Comparison of ENCODE assay signal across 21 mouse cellular contexts in the genomic region with DNA sequence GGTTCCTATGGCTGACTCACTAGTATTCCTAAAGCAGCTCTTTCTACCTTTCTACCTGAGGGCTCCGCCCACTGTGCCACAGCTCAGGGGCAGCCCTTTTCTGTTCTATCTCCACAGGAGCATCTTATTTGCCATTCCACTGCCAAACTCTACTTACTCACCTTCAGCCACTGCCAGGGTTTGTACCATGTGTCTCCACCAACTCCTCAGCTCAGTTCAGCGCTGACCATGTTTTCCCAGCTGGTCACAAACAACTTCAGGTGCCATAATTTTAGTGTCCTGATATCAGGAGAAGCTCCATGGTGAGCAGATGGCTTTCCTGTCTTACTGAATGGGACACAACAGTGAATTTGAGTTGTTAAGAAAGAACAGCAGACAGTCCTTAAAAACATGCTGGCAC. TPM values are rescaled to one million over a fixed set of nuclear protein-coding genes. Genes with fewer than 3 reads are reported as not detected.
DNase-seq lines count a peak whose midpoint lies in the region; ATAC-seq lines count a peak whose summit lies in the region.
"Had no signal": no experiment of that assay in that cellular context is flagged by ENCODE, and none has a peak within 500 bp of the region (broad histone marks: within the 10 kb centered on the region; RNA-seq: fewer than 3 reads in every experiment).

No protein-coding gene starts in this region.

- no peaks in the 10 kb centered on the region for H3K27me3 ChIP-seq in hindbrain, embryonic 14.5 days (ENCODE audit: control insufficient read depth, insufficient read depth, low read length)
- H3K27me3 ChIP-seq: embryonic facial prominence, embryonic 13.5 days; embryonic facial prominence, embryonic 15.5 days; forebrain, embryonic 12.5 days; forebrain, embryonic 15.5 days had no signal

- H3K36me3 ChIP-seq in hindbrain, embryonic 14.5 days (replicated peaks; ENCODE audit: control insufficient read depth, insufficient read depth), result peaks cover 52% of the 10 kb centered on the region

- no peak overlapping the region for H3K27ac ChIP-seq in hindbrain, embryonic 14.5 days
- H3K27ac ChIP-seq: embryonic facial prominence, embryonic 13.5 days; embryonic facial prominence, embryonic 15.5 days; forebrain, embryonic 10.5 days; forebrain, embryonic 12.5 days; forebrain, embryonic 15.5 days had no signal

- H3K4me2 ChIP-seq in hindbrain, embryonic 14.5 days (replicated peaks), result no peak overlapping the region
- H3K4me2 ChIP-seq: embryonic facial prominence, embryonic 13.5 days; embryonic facial prominence, embryonic 15.5 days; forebrain, embryonic 12.5 days; forebrain, embryonic 15.5 days had no signal

- H3K4me1 ChIP-seq in hindbrain, embryonic 14.5 days (replicated peaks; ENCODE audit: control insufficient read depth, insufficient read depth, low read length), result no peaks in the 10 kb centered on the region
- H3K4me1 ChIP-seq: embryonic facial prominence, embryonic 13.5 days; embryonic facial prominence, embryonic 15.5 days; forebrain, embryonic 12.5 days; forebrain, embryonic 15.5 days had no signal

- DNase-seq in cerebellum, adult 18-20 months, result peak; percentile 37 to 47
- peak; percentile 25 for DNase-seq in cerebellum, adult 8-10 months
- DNase-seq in cerebellum, postnatal 10 days, result no peak
- DNase-seq in cerebellum, adult 9-11 months, result peak; percentile 52
- DNase-seq in cerebellum, postnatal 36 days, result peak; percentile 34 to 35
- no peak for DNase-seq in hindbrain, embryonic 14.5 days (ENCODE audit: low spot score)
- DNase-seq in spleen, adult 18-20 months, result no peak
- DNase-seq: adrenal gland, adult 2 months; adrenal gland, postnatal 10 days; adrenal gland, postnatal 25 days; embryo, embryonic 11 days; forebrain, postnatal 0 days had no signal

- no peaks in the 10 kb centered on the region for H3K9me3 ChIP-seq in hindbrain, embryonic 14.5 days (ENCODE audit: control insufficient read depth, low read length)
- H3K9me3 ChIP-seq: embryonic facial prominence, embryonic 13.5 days; embryonic facial prominence, embryonic 15.5 days; forebrain, embryonic 10.5 days; forebrain, embryonic 12.5 days; forebrain, embryonic 15.5 days had no signal

- H3K4me3 ChIP-seq in hindbrain, embryonic 14.5 days (replicated peaks; ENCODE audit: low read length), result no peak overlapping the region
- H3K4me3 ChIP-seq: embryonic facial prominence, embryonic 13.5 days; embryonic facial prominence, embryonic 15.5 days; erythroblast, embryonic 14.5 days; forebrain, embryonic 10.5 days; forebrain, embryonic 12.5 days; forebrain, embryonic 15.5 days had no signal

- no peak overlapping the region for H3K9ac ChIP-seq in hindbrain, embryonic 14.5 days
- H3K9ac ChIP-seq: embryonic facial prominence, embryonic 13.5 days; embryonic facial prominence, embryonic 15.5 days; forebrain, embryonic 12.5 days; forebrain, embryonic 15.5 days; forebrain, postnatal 0 days had no signal

- no peak for ATAC-seq in cerebellum, adult (ENCODE audit: insufficient number of reproducible peaks, low FRiP score, low TSS enrichment)
- ATAC-seq in hindbrain, embryonic 14.5 days (ENCODE audit: low FRiP score), result no peak
- ATAC-seq: forebrain, embryonic 15.5 days; forebrain, postnatal 0 days had no signal

- WGBS in hindbrain, embryonic 14.5 days, result 98% methylated on average over 2 of the region's 2 CpGs

RNA-seq across cellular contexts. Expression of a gene that starts 6.1 kb away (rescaled TPM):
- 96.8 and 107 TPM in 2 replicates for polyA plus RNA-seq in hindbrain, embryonic 14.5 days (2014; fragmentation: Nextera tagmentation; extraction: Ambion mirVana)

RNA-seq across cellular contexts. Expression of a gene that starts 18.5 kb away (rescaled TPM):
- 0.87 TPM in 1 of 2 replicates, not detected in the other for polyA plus RNA-seq in hindbrain, embryonic 14.5 days (2014; fragmentation: Nextera tagmentation; extraction: Ambion mirVana)
- polyA plus RNA-seq: adrenal gland, adult 2 months; C2C12; embryonic facial prominence, embryonic 11.5 days; embryonic facial prominence, embryonic 13.5 days; embryonic facial prominence, embryonic 15.5 days; erythroblast, embryonic 14.5 days; forebrain, embryonic 10.5 days; forebrain, embryonic 12.5 days had no signal

RNA-seq across cellular contexts. Expression of a gene that starts 24.9 kb away (rescaled TPM):
- not detected in 2 replicates for polyA plus RNA-seq in hindbrain, embryonic 14.5 days (2014; fragmentation: Nextera tagmentation; extraction: Ambion mirVana)
- polyA plus RNA-seq: adrenal gland, adult 2 months; C2C12; embryonic facial prominence, embryonic 11.5 days; embryonic facial prominence, embryonic 13.5 days; embryonic facial prominence, embryonic 15.5 days; erythroblast, embryonic 14.5 days; forebrain, embryonic 10.5 days; forebrain, embryonic 12.5 days had no signal

Comparison
In these comparisons a context has a peak if more than half of its experiments do, and no peak if none do; other contexts are left out.
1. DNase-seq: peak in cerebellum, adult 18-20 months (2 of 2), cerebellum, adult 8-10 months (single experiment), cerebellum, adult 9-11 months (single experiment) and cerebellum, postnatal 36 days (2 of 2); none in cerebellum, postnatal 10 days (0 of 2), hindbrain, embryonic 14.5 days (single experiment) and spleen, adult 18-20 months (0 of 2).